Mouse (Mus musculus) liver, embryonic 13.5 days (tissue): ENCODE results near the gene Toporsl. TPM values are rescaled to one million over a fixed set of nuclear protein-coding genes. Genes with fewer than 3 reads are reported as not detected.

Experiments used
- ATAC-seq: fragments of 200-750 bp; cut with Nextera tagmentation; 2 replicates; pipeline ENCODE4 v1.8.0; 2017; ENCODE audit warnings: low read depth, mild to moderate bottlenecking, moderate number of reproducible peaks, moderate library complexity
- DNase-seq: peaks from one replicate; pipeline ENCODE4 v3.0.0; 2022
- H3K27ac ChIP-seq: fragments of 300-500 bp; sonication (generic); 2 replicates; pipeline ENCODE4 v1.5.1; 2015; ENCODE audit warnings: moderate library complexity, mild to moderate bottlenecking, inconsistent platforms
- H3K27me3 ChIP-seq: fragments of 300-500 bp; sonication (generic); 2 replicates; pipeline ENCODE4 v1.6.1; 2015; ENCODE audit warnings: mild to moderate bottlenecking, inconsistent platforms
- H3K36me3 ChIP-seq: fragments of 300-500 bp; sonication (generic); 2 replicates; pipeline ENCODE4 v1.6.1; 2015; ENCODE audit warnings: mild to moderate bottlenecking, inconsistent platforms
- H3K4me1 ChIP-seq: fragments of 300-500 bp; sonication (generic); replicated peaks from 2 replicates; pipeline ENCODE4 v1.6.1; 2015; ENCODE audit warnings: inconsistent platforms
- H3K4me2 ChIP-seq: fragments of 300-500 bp; sonication (generic); 2 replicates; pipeline ENCODE4 v1.6.1; 2015; ENCODE audit warnings: inconsistent platforms, mild to moderate bottlenecking, moderate library complexity
- H3K4me3 ChIP-seq: fragments of 300-500 bp; sonication (generic); replicated peaks from 2 replicates; pipeline ENCODE4 v1.5.1; 2015; ENCODE audit warnings: mild to moderate bottlenecking, inconsistent platforms
- H3K9ac ChIP-seq: fragments of 300-500 bp; sonication (generic); 2 replicates; pipeline ENCODE4 v1.6.1; 2015; ENCODE audit warnings: mild to moderate bottlenecking, inconsistent platforms
- H3K9me3 ChIP-seq: fragments of 300-500 bp; sonication (generic); replicated peaks from 2 replicates; pipeline ENCODE4 v1.6.1; 2016; ENCODE audit warnings: inconsistent platforms
- WGBS: fragments of 180-500 bp; shearing (Covaris S2); methylation state at CpG from one replicate; pipeline ENCODE4 v1.1.7; 2015; ENCODE audit not compliant: insufficient replicate concordance; 5-methylcytosine and 5-hydroxymethylcytosine counted together
- polyA plus RNA-seq: library from polyadenylated mRNA; unstranded; fragments of >200 nt; fragmentation: Nextera tagmentation; extraction: Ambion mirVana; gene quantifications from 2 replicates; pipeline ENCODE4 v1.2.1, GENCODE M21; 2015

Gene Toporsl
- polyA plus RNA-seq, 1 experiment from 2014 or later, result not detected

- ATAC-seq, result no peak
- no peak overlapping the region for H3K4me2 ChIP-seq
- no peaks in the 10 kb centered on the region for H3K27me3 ChIP-seq
- DNase-seq, result no peak
- no peaks in the 10 kb centered on the region for H3K4me1 ChIP-seq
- H3K9me3 ChIP-seq, result no peaks in the 10 kb centered on the region
- no peak overlapping the region for H3K9ac ChIP-seq
- H3K4me3 ChIP-seq, result no peak overlapping the region
- no peaks in the 10 kb centered on the region for H3K36me3 ChIP-seq
- WGBS, result 19% methylated on average over 3 of the region's 3 CpGs
- no peak overlapping the region for H3K27ac ChIP-seq
These were observed 64.6 kb downstream of the Toporsl start for GRCm38 (mm10) chr4:52660701-52661117.

- WGBS, result 71% methylated on average over 5 of the region's 5 CpGs
- Histone ChIP-seq H3K4me1 (no peaks in the 10 kb centered on the region), H3K4me2 (no peak overlapping the region), H3K36me3 (no peaks in the 10 kb centered on the region), H3K9ac (no peak overlapping the region), H3K27me3 (no peaks in the 10 kb centered on the region), H3K4me3 (no peak overlapping the region), H3K27ac (no peak overlapping the region), H3K9me3 (no peaks in the 10 kb centered on the region)
- DNase-seq, result no peak
- no peak for ATAC-seq
These were observed 65.2 kb downstream of the Toporsl start for GRCm38 (mm10) chr4:52661311-52661710.

Other genes with a start within 250 kb of the Toporsl start
- 221 and 285 TPM in 2 replicates for gene Smc2, start 157.0 kb upstream of the Toporsl start, polyA plus RNA-seq
- gene Vma21-ps, start 99.0 kb upstream of the Toporsl start, polyA plus RNA-seq, result 1.6 and 2.8 TPM in 2 replicates
- gene Olfr275, start 218.3 kb downstream of the Toporsl start, polyA plus RNA-seq, result not detected in 2 replicates